Mouse (Mus musculus): ENCODE measurements at regions not wholly inside any gene's neighbourhood (a gene's known extent, or its start where the extent isn't known, plus 50 kb on each side); places are given as distances from the start of the nearest gene placed in this dataset.

DNA sequence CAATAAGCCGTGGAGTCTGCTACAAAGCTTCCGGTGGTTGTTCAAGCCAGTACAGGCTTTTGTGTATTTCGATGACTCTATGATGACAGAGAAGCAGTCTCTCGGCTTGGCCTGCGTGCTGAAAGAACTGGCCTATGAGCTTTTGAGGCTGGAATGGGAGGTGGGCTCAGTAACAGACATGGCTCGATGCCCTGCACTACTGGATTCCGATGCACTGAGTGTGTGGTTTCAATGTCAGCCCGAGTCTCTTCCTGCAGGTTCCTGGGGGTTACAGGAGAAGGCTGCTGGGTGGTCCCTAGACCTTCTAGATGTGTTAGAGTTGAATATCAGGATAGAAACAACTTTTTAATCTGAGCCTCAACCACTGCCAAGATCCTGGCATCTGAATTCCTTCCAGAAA lies 53.2 kb downstream of the Gm815 start:
- no peak for ATAC-seq
- Histone ChIP-seq H3K4me2 (replicated peaks) (no peak overlapping the region), H3K4me1 (replicated peaks) (0 out of 2 replicates have a peak, but pooled peaks cover 3% of the 10 kb centered on the region), H3K27me3 (no peaks in the 10 kb centered on the region), H3K36me3 (no peaks in the 10 kb centered on the region), H3K9ac (replicated peaks) (no peak overlapping the region), H3K9me3 (no peaks in the 10 kb centered on the region), H3K27ac (no peak overlapping the region), H3K4me3 (replicated peaks) (no peak overlapping the region)
- WGBS = 75% methylated on average over 8 of the region's 8 CpGs

- no peaks in the 10 kb centered on the region for H3K9me3 ChIP-seq
- H3K36me3 ChIP-seq = no peaks in the 10 kb centered on the region
- no peaks in the 10 kb centered on the region for H3K27me3 ChIP-seq
- H3K4me2 ChIP-seq (replicated peaks) = no peak overlapping the region
- no peak for ATAC-seq
- H3K4me3 ChIP-seq (replicated peaks) = no peak overlapping the region
- no peak overlapping the region for H3K27ac ChIP-seq
- no peaks in the 10 kb centered on the region for H3K4me1 ChIP-seq (replicated peaks)
- no peak overlapping the region for H3K9ac ChIP-seq (replicated peaks)
- 88% methylated on average over 2 of the region's 2 CpGs for whole genome bisulfite sequencing
These were observed 58.3 kb downstream of the Gm815 start for GRCm38 (mm10) chr19:26944006-26944405.

- no peaks in the 10 kb centered on the region for H3K36me3 ChIP-seq
- H3K27ac ChIP-seq = no peak overlapping the region
- no peak overlapping the region for H3K4me3 ChIP-seq (replicated peaks)
- WGBS = 93% methylated on average over 3 of the region's 3 CpGs
- H3K9ac ChIP-seq (replicated peaks) = no peak overlapping the region
- no peak overlapping the region for H3K4me2 ChIP-seq (replicated peaks)
- H3K4me1 ChIP-seq (replicated peaks) = no peaks in the 10 kb centered on the region
- no peaks in the 10 kb centered on the region for H3K27me3 ChIP-seq
- no peak for ATAC-seq
- H3K9me3 ChIP-seq = no peaks in the 10 kb centered on the region
These were observed 60.9 kb downstream of the Gm815 start for GRCm38 (mm10) chr19:26946562-26946961.

DNA sequence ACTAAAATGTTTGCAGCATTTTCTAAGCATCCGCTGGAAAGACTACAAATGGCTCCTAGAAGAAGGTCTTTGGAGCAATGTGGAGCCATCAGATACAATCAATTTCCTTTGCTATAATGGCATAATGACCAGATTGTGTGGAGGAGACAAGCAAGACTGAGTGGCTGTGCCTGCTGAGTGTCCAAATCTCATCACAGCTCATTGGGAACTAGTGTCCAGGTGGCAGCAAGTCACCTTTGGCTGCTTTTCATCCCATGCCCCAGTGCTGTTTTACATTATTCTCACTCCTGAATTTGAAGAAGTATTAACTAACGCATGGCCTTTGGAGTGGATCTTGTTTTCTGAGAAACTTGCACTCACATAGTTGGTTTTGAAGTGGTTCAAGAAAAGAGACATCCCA lies 62.8 kb downstream of the Gm815 start:
- Histone ChIP-seq H3K4me2 (replicated peaks) (no peak overlapping the region), H3K9me3 (no peaks in the 10 kb centered on the region), H3K4me3 (replicated peaks) (no peak overlapping the region), H3K36me3 (no peaks in the 10 kb centered on the region), H3K9ac (replicated peaks) (no peak overlapping the region), H3K27me3 (no peaks in the 10 kb centered on the region), H3K4me1 (replicated peaks) (no peaks in the 10 kb centered on the region), H3K27ac (no peak overlapping the region)
- WGBS = 96% methylated on average over 2 of the region's 2 CpGs
- no peak for ATAC-seq

DNA sequence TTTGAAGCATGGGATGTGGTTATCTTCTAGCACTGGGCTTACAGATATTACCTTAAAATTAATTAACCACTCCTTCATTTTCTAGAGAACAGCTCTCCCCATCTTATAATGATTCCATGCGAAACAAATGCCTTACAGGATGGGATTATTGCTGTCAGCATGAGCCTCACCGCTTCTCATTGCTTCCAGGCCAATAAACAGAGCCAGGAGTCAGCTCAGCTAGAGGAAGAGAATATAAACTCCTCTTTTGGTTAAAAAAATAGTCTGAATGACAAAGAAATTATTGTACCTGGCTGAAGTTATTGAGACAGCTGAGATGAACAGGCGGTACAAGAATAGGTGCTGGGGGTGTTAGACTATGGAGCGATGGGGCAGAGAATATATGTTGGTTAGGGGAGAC lies 63.5 kb downstream of the Gm815 start:
- no peak for ATAC-seq
- 83% methylated on average over 4 of the region's 4 CpGs for WGBS
- Histone ChIP-seq H3K4me1 (replicated peaks) (no peaks in the 10 kb centered on the region), H3K27me3 (no peaks in the 10 kb centered on the region), H3K4me3 (replicated peaks) (no peak overlapping the region), H3K4me2 (replicated peaks) (no peak overlapping the region), H3K36me3 (no peaks in the 10 kb centered on the region), H3K9ac (replicated peaks) (no peak overlapping the region), H3K27ac (no peak overlapping the region), H3K9me3 (no peaks in the 10 kb centered on the region)

- no peak for ATAC-seq
- WGBS = 82% methylated on average over 8 of the region's 8 CpGs
- Histone ChIP-seq H3K9ac (replicated peaks) (no peak overlapping the region), H3K4me3 (replicated peaks) (no peak overlapping the region), H3K4me1 (replicated peaks) (0 out of 2 replicates have a peak, but pooled peaks cover 2% of the 10 kb centered on the region), H3K9me3 (no peaks in the 10 kb centered on the region), H3K4me2 (replicated peaks) (no peak overlapping the region), H3K27ac (no peak overlapping the region), H3K27me3 (no peaks in the 10 kb centered on the region), H3K36me3 (no peaks in the 10 kb centered on the region)
These were observed 67.7 kb downstream of the Gm815 start for GRCm38 (mm10) chr19:26953348-26953747.

- no peaks in the 10 kb centered on the region for H3K9me3 ChIP-seq
- no peaks in the 10 kb centered on the region for H3K36me3 ChIP-seq
- WGBS = 86% methylated on average over 6 of the region's 6 CpGs
- H3K27ac ChIP-seq = no peak overlapping the region
- no peaks in the 10 kb centered on the region for H3K4me1 ChIP-seq (replicated peaks)
- ATAC-seq = no peak
- no peak overlapping the region for H3K4me3 ChIP-seq (replicated peaks)
- H3K4me2 ChIP-seq (replicated peaks) = no peak overlapping the region
- H3K27me3 ChIP-seq = no peaks in the 10 kb centered on the region
- no peak overlapping the region for H3K9ac ChIP-seq (replicated peaks)
These were observed 80.5 kb downstream of the Gm815 start for GRCm38 (mm10) chr19:26966055-26966760.

DNA sequence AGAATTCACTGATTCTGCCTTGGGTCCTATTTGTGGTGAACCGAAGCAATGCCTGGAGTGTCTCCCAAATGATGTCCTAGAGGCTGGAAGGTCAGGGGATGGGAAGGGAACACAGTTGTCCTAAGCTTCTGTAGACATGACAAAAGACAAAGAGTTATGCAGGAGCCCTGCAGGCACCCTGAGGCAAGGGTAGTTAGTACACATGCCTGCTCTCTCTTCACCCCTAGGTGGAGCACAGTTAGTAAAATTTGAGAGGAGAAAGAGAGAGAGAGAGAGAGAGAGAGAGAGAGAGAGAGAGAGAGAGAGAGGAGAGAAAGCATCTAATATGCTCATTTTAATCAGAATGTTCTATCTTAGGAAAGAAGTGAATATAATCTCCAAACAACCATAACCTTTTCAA lies 87.4 kb downstream of the Gm815 start:
- Histone ChIP-seq H3K9ac (replicated peaks) (no peak overlapping the region), H3K4me2 (replicated peaks) (no peak overlapping the region), H3K4me3 (replicated peaks) (no peak overlapping the region), H3K4me1 (replicated peaks) (peaks cover 16% of the 10 kb centered on the region), H3K36me3 (no peaks in the 10 kb centered on the region), H3K27me3 (no peaks in the 10 kb centered on the region), H3K27ac (no peak overlapping the region), H3K9me3 (no peaks in the 10 kb centered on the region)
- 71% methylated on average over 1 of the region's 1 CpGs for WGBS
- no peak for ATAC-seq

DNA sequence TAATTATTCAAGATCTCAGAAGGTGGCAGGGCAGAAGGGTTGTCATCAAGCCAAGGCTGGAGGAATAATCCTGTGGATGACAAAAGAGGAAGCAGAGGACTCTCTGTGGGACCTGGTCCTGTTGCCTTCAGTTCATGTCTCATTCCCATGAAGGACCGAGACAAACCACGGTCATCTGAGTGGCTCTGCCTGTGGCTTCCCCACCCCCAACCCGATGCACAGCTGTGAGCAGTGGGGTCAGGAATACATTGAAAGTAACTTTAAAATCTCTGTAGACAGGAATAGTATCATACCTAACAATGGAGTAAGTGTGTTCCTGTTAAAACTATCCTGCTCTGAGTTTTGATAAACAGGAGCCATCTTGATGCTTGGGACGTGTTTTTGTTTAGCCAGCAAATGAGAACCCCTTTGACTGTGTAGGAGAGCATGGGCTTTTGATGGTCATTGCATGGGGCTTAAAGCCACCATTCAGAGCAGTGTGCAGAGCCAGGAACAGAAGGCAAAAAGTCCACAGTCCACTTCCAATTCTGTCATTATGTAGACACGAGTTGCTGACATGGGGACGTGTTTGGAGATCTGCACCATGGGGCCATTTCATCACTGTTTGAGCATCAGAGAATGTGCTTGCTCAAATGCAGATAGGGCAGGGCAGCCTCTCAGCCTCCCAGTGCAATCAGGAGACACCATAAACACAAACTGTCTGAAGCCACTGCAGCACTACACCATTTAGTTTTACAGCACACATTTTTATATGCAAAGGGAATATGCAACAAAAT lies 88.3 kb downstream of the Gm815 start:
- Histone ChIP-seq H3K4me3 (replicated peaks) (no peak overlapping the region), H3K27me3 (no peaks in the 10 kb centered on the region), H3K36me3 (no peaks in the 10 kb centered on the region), H3K4me2 (replicated peaks) (no peak overlapping the region), H3K4me1 (replicated peaks) (peaks cover 22% of the 10 kb centered on the region), H3K27ac (no peak overlapping the region), H3K9ac (replicated peaks) (no peak overlapping the region), H3K9me3 (no peaks in the 10 kb centered on the region)
- 71% methylated on average over 6 of the region's 6 CpGs for WGBS
- no peak for ATAC-seq

GRCm38 (mm10) chr19:26974576-26975204 lies 89.0 kb downstream of the Gm815 start:
- no peak overlapping the region for H3K27ac ChIP-seq
- H3K9ac ChIP-seq (replicated peaks) = no peak overlapping the region
- no peaks in the 10 kb centered on the region for H3K36me3 ChIP-seq
- H3K4me2 ChIP-seq (replicated peaks) = no peak overlapping the region
- no peak overlapping the region for H3K4me3 ChIP-seq (replicated peaks)
- no peak for ATAC-seq
- no peaks in the 10 kb centered on the region for H3K27me3 ChIP-seq
- WGBS = 98% methylated on average over 3 of the region's 3 CpGs
- H3K4me1 ChIP-seq (replicated peaks) = peaks cover 27% of the 10 kb centered on the region
- no peaks in the 10 kb centered on the region for H3K9me3 ChIP-seq

- H3K9ac ChIP-seq (replicated peaks) = no peak overlapping the region
- 28% methylated on average over 7 of the region's 7 CpGs for WGBS
- H3K27me3 ChIP-seq = no peaks in the 10 kb centered on the region
- no peak overlapping the region for H3K4me3 ChIP-seq (replicated peaks)
- H3K4me2 ChIP-seq (replicated peaks) = no peak overlapping the region
- H3K9me3 ChIP-seq = no peaks in the 10 kb centered on the region
- H3K36me3 ChIP-seq = no peaks in the 10 kb centered on the region
- peaks cover 27% of the 10 kb centered on the region for H3K4me1 ChIP-seq (replicated peaks)
- H3K27ac ChIP-seq = peak overlapping the region; percentile 88
- ATAC-seq = peak; percentile 60
These were observed 91.1 kb downstream of the Gm815 start for GRCm38 (mm10) chr19:26976604-26977322.
